Mouse (Mus musculus) telencephalon, adult 2 months (tissue): ENCODE data around the gene Tango6.
A peak's percentile ranks its signal among the peaks of the same experiment; 100 is the strongest.
"Not testable (repeated sequence)": the region's sequence is repeated elsewhere in the genome, so short reads cannot be mapped to it uniquely, and the experiment has no call there.

Source experiments
- DNase-seq: peaks from one replicate; pipeline ENCODE4 v3.0.0-alpha.2; 2011; ENCODE audit warnings: low read depth, low spot score

The Tango6 gene

GRCm38 (mm10) chr8:106872454-106873034 is 189.7 kb downstream of the Tango6 start:
- no peak for DNase-seq

GRCm38 (mm10) chr8:106880121-106880707 is 197.3 kb downstream of the Tango6 start:
- no peak for DNase-seq

- not testable (repeated sequence) for DNase-seq
Observed at GRCm38 (mm10) chr8:106884094-106884493, 201.2 kb downstream of the Tango6 start.

GRCm38 (mm10) chr8:106884826-106885400 is 202.0 kb downstream of the Tango6 start:
- not testable (repeated sequence) for DNase-seq

- peak; percentile 71 for DNase-seq
Observed at GRCm38 (mm10) chr8:106887336-106888189, 204.7 kb downstream of the Tango6 start.

- no peak for DNase-seq
Observed at GRCm38 (mm10) chr8:106888803-106889202, 205.9 kb downstream of the Tango6 start.

- no peak for DNase-seq
Observed at GRCm38 (mm10) chr8:106892210-106892805, 209.4 kb downstream of the Tango6 start.

GRCm38 (mm10) chr8:106892806-106893451 is 210.1 kb downstream of the Tango6 start:
- DNase-seq = no peak

GRCm38 (mm10) chr8:106893481-106894156 is 210.8 kb downstream of the Tango6 start, which contains the start of gene Utp4:
Utp4 (plus strand) TSS chr8:106893636.
- peak; percentile 55 for DNase-seq

- no peak for DNase-seq
Observed at GRCm38 (mm10) chr8:106899473-106899872, 216.6 kb downstream of the Tango6 start.
